Mouse (Mus musculus) embryo, embryonic 11.5 days (tissue): Measurements from ENCODE around the gene H2-M3.
"Not testable (repeated sequence)": the region's sequence is repeated elsewhere in the genome, so short reads cannot be mapped to it uniquely, and the experiment has no call there.

ENCODE experiments used
- DNase-seq: peaks from one replicate; pipeline ENCODE4 v3.0.0-alpha.2; 2012; ENCODE audit warnings: low read depth, low spot score

H2-M3 gene

GRCm38 (mm10) chr17:37270058-37270701 is at the start of gene H2-M3:
H2-M3 (plus strand) TSS chr17:37270220.
- peak; percentile 76 for DNase-seq

- no peak for DNase-seq
These were observed 48.1 kb upstream of the H2-M3 start for GRCm38 (mm10) chr17:37221879-37222278.

DNA sequence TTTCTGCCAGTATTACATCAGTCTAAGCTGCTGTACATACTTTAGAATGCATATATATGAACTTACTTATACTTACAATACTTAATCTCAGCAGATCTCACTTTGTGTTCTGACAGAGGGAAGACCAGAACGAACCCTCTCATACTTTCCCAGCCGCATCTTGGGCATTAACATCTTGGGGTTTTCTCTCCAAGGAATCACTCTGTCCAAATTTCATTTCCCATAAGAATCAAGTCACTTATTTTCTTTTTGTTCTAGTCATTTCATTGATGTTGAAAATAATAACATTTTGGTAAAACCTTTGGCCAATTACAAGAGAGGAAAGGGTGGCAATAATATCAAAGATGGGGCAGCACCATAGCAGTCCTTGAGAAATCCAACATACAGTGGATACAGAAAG is 32.8 kb upstream of the H2-M3 start, which contains the start of gene Olfr97:
Olfr97 (minus strand) TSS at position 101 of the 400 bp plus-strand sequence.
- not testable (repeated sequence) for DNase-seq

DNA sequence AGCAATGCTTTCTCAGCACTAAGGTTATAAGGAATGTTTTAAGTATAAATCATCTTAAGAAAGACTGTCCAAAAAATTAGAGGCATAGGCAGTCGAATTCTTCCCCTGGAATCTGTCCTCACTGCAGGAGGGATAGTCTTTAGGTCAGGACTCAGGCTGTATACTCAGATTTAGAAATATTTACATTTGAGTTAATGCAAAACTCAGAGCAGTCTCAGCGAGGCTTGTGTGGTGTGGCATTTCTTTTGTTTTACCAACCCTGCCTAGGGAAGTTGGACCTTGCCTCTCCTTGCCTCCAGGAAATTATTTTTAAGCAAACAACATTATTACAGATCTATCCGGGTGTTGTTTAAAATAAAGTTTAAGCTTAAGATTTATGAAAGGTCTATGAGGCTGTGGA is 27.8 kb upstream of the H2-M3 start:
- DNase-seq: no peak

GRCm38 (mm10) chr17:37246715-37247114 is 23.3 kb upstream of the H2-M3 start:
- DNase-seq: no peak

- DNase-seq: no peak
These were observed 20.6 kb upstream of the H2-M3 start for GRCm38 (mm10) chr17:37249460-37249859.

- no peak for DNase-seq
These were observed 19.5 kb upstream of the H2-M3 start for GRCm38 (mm10) chr17:37250544-37250943.

- no peak for DNase-seq
These were observed 6.4 kb upstream of the H2-M3 start, which contains the start of gene Olfr98 for GRCm38 (mm10) chr17:37263626-37264025. Olfr98 (minus strand) TSS chr17:37263749.

- DNase-seq: no peak
These were observed 677 bp downstream of the H2-M3 start for GRCm38 (mm10) chr17:37270702-37271092.

DNA sequence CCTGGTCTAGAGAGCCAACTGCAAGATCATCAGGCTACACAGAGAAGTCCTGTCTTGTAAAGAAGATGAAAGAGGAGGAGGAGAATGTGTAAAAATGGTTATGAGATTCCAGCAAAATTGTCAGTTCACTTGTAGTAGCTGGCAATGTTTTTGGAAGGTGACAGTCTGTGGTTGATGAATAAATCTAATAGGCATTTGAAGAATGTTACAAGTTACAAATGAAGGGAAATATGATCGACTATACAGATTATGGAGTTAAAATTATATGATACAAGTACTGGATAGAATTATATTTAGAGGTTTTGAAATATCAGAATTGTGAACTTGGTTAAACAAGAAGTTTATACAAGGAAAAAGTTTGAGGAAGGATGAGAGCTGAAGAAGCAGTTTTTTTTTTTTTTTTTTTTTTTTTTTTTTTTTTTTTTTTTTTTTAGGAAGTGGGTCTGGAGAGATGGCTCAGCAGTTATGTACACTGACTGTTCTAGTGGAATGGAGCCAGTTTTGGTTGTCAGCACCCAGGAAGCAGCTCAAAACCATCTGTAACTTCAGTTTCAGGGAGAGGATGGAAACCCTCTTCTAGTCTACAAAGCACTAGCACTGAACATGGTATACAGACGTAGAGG is 5.7 kb downstream of the H2-M3 start:
- DNase-seq: no peak

DNA sequence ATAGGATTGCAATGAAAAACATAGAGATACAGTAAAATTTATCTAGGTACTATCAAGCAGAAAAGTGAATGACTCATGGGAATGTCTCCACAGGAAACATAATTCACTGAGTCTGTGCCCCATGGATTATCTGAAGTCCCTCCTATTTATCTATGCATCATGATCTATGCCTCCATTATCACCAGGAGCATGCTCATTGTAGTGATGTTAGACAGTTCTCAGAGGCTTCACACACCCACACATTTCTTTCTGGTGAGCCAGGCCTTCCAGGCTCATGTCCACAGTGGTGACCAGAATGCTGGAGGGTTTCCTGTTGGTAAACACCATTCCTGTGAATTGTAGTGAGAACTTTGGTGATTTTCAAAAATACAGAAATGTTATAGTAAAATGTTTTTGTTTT is 6.6 kb downstream of the H2-M3 start:
- DNase-seq: no peak

- no peak for DNase-seq
These were observed 10.3 kb downstream of the H2-M3 start for GRCm38 (mm10) chr17:37280331-37280730.

- DNase-seq: no peak
These were observed 13.3 kb downstream of the H2-M3 start, which contains the start of gene Olfr99 for GRCm38 (mm10) chr17:37283360-37283759. Olfr99 (minus strand) TSS chr17:37283460.

- DNase-seq: no peak
These were observed 34.2 kb downstream of the H2-M3 start, which contains the start of gene Olfr101 for GRCm38 (mm10) chr17:37304213-37304612. Olfr101 (minus strand) TSS chr17:37304313.

DNA sequence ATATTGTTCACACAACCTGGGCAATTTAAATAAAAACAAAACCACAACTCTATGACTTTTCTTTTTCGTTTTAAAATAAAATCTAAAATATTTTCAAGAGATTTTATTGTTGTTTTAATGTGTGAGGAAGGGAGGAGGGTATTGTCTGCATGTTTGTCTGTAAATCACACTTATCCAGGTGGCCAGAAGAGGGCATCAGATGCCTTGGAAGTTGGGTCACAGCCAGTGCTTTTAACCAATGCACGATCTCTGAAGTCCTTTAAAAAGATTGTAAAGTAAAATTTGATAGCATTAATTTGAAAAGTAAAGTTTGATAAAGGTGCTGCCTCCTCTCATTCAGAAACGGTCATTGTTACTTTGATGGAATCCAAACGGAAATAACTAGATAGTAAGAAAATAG is 38.5 kb downstream of the H2-M3 start:
- DNase-seq: no peak

DNA sequence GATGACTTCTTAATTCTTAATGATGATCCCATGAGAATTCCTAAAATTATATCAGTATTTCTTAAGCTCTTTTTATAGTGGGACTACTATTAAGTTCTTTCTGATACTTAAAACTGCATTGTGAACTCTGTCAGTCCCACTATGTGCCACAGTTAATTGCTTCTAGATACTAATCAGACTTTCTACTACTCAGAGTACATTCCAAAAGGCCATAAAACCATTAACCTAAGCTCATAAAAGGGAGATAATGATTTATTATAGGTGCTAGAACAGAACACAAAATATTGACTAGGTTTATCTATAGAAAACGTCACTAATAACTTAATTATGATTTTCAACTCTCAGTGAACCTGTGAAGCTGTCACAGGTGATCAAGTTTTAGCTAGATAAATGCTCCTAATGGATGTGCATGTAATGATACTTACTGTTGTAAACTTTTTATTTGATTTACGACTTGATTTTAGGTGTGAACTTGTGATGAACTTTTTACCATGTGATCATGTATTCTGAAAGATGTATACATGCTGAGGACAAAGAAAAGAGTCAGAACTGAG is 40.2 kb downstream of the H2-M3 start:
- DNase-seq: no peak

DNA sequence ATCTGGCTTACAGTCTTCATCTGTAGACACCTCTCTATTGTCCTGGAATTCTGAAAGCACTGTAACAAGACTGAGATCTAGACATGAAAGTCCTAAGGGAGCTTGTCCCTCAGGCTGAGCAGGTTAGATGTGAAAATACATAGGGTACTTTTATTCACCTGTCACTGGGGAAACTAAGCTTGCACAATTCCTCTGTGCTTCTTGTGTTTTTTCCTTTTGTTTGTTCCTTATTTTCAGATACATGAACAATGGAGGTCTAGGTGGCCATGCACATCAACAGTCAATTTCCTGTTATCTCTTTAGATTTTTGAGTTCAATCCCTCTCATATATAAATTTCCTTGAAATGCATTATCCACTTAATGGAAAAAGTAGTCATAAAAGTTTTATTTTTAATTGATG is 46.9 kb downstream of the H2-M3 start, which contains the start of gene Olfr102:
Olfr102 (minus strand) TSS at position 101 of the 400 bp plus-strand sequence.
- no peak for DNase-seq
